Mouse (Mus musculus): ENCODE results near the gene Anapc5. TPM values are rescaled to one million over a fixed set of nuclear protein-coding genes. Genes with fewer than 3 reads are reported as not detected.

The Anapc5 gene
- polyA plus RNA-seq (2015; fragmentation: Nextera tagmentation; extraction: Ambion mirVana): 451 TPM in 2 replicates

- Histone ChIP-seq H3K27me3 (replicated peaks) (no peaks in the 10 kb centered on the region), H3K9ac (replicated peaks) (peak within 1 kb of the TSS; percentile 89), H3K27ac (replicated peaks) (peak within 1 kb of the TSS; percentile 98), H3K4me2 (peak within 1 kb of the TSS; percentile 63), H3K4me1 (peaks cover 16% of the 10 kb centered on the region), H3K4me3 (replicated peaks) (peak within 1 kb of the TSS; percentile 93), H3K36me3 (peaks cover 27% of the 10 kb centered on the region), H3K9me3 (replicated peaks) (no peaks in the 10 kb centered on the region)
- ATAC-seq (ENCODE audit: low FRiP score): peak; percentile 100
- WGBS: under 1% methylated on average over 55 of the region's 55 CpGs
Measured at GRCm38 (mm10) chr5:122820777-122821523, at the start of gene Anapc5. Gene Anapc5, minus strand, starts transcription at chr5:122821339.

GRCm38 (mm10) chr5:122863053-122863452 lies 41.9 kb upstream of the Anapc5 start:
- Histone ChIP-seq H3K9ac (replicated peaks) (no peak overlapping the region), H3K4me3 (replicated peaks) (no peak overlapping the region), H3K9me3 (replicated peaks) (no peaks in the 10 kb centered on the region), H3K27ac (replicated peaks) (no peak overlapping the region), H3K27me3 (replicated peaks) (no peaks in the 10 kb centered on the region), H3K4me2 (no peak overlapping the region), H3K4me1 (no peaks in the 10 kb centered on the region), H3K36me3 (peaks cover 49% of the 10 kb centered on the region)
- 96% methylated on average over 2 of the region's 2 CpGs for whole genome bisulfite sequencing
- no peak for ATAC-seq (ENCODE audit: low FRiP score)

- no peak overlapping the region for H3K4me3 ChIP-seq (replicated peaks)
- H3K27ac ChIP-seq (replicated peaks): no peak overlapping the region
- H3K27me3 ChIP-seq (replicated peaks): no peaks in the 10 kb centered on the region
- no peak for ATAC-seq (ENCODE audit: low FRiP score)
- H3K9me3 ChIP-seq (replicated peaks): no peaks in the 10 kb centered on the region
- 90% methylated on average over 3 of the region's 3 CpGs for WGBS
- H3K4me1 ChIP-seq: peaks cover 12% of the 10 kb centered on the region
- no peaks in the 10 kb centered on the region for H3K36me3 ChIP-seq
- no peak overlapping the region for H3K4me2 ChIP-seq
- no peak overlapping the region for H3K9ac ChIP-seq (replicated peaks)
Measured at GRCm38 (mm10) chr5:122855858-122856257, 34.7 kb upstream of the Anapc5 start.

GRCm38 (mm10) chr5:122852611-122853010 lies 31.5 kb upstream of the Anapc5 start:
- Histone ChIP-seq H3K4me1 (peaks cover 27% of the 10 kb centered on the region), H3K4me2 (no peak overlapping the region), H3K4me3 (replicated peaks) (no peak overlapping the region), H3K36me3 (no peaks in the 10 kb centered on the region), H3K27me3 (replicated peaks) (no peaks in the 10 kb centered on the region), H3K9ac (replicated peaks) (no peak overlapping the region), H3K9me3 (replicated peaks) (no peaks in the 10 kb centered on the region), H3K27ac (replicated peaks) (no peak overlapping the region)
- 85% methylated on average over 2 of the region's 2 CpGs for WGBS
- no peak for ATAC-seq (ENCODE audit: low FRiP score)

GRCm38 (mm10) chr5:122850319-122851002 lies 29.3 kb upstream of the Anapc5 start:
- peak overlapping the region; percentile 96 for H3K27ac ChIP-seq (replicated peaks)
- peak; percentile 74 for ATAC-seq (ENCODE audit: low FRiP score)
- no peaks in the 10 kb centered on the region for H3K36me3 ChIP-seq
- H3K9ac ChIP-seq (replicated peaks): peak overlapping the region; percentile 99
- peaks cover 27% of the 10 kb centered on the region for H3K4me1 ChIP-seq
- no peaks in the 10 kb centered on the region for H3K27me3 ChIP-seq (replicated peaks)
- WGBS: under 1% methylated on average over 38 of the region's 38 CpGs
- peak overlapping the region; percentile 95 for H3K4me2 ChIP-seq
- H3K9me3 ChIP-seq (replicated peaks): no peaks in the 10 kb centered on the region
- H3K4me3 ChIP-seq (replicated peaks): peak overlapping the region; percentile 93

GRCm38 (mm10) chr5:122849521-122850318 lies 28.6 kb upstream of the Anapc5 start, which contains the start of gene Rnf34:
Gene Rnf34, plus strand, starts transcription at chr5:122850048.
- Histone ChIP-seq H3K27ac (replicated peaks) (peak within 1 kb of the TSS; percentile 96), H3K4me3 (replicated peaks) (peak within 1 kb of the TSS; percentile 93), H3K27me3 (replicated peaks) (no peaks in the 10 kb centered on the region), H3K36me3 (no peaks in the 10 kb centered on the region), H3K9me3 (replicated peaks) (no peaks in the 10 kb centered on the region), H3K9ac (replicated peaks) (peak within 1 kb of the TSS; percentile 99), H3K4me1 (peaks cover 27% of the 10 kb centered on the region), H3K4me2 (peak within 1 kb of the TSS; percentile 95)
- ATAC-seq (ENCODE audit: low FRiP score): peak; percentile 100
- under 1% methylated on average over 61 of the region's 61 CpGs for WGBS

- Histone ChIP-seq H3K9ac (replicated peaks) (no peak overlapping the region), H3K4me2 (no peak overlapping the region), H3K36me3 (no peaks in the 10 kb centered on the region), H3K4me3 (replicated peaks) (no peak overlapping the region), H3K9me3 (replicated peaks) (no peaks in the 10 kb centered on the region), H3K27me3 (replicated peaks) (no peaks in the 10 kb centered on the region), H3K4me1 (peaks cover 5% of the 10 kb centered on the region; the same call in 1 of the 2 replicates), H3K27ac (replicated peaks) (no peak overlapping the region)
- ATAC-seq (ENCODE audit: low FRiP score): no peak
- 91% methylated on average over 5 of the region's 5 CpGs for WGBS
Measured at GRCm38 (mm10) chr5:122843799-122844198, 22.7 kb upstream of the Anapc5 start.

- H3K36me3 ChIP-seq: no peaks in the 10 kb centered on the region
- no peak overlapping the region for H3K4me2 ChIP-seq
- H3K4me3 ChIP-seq (replicated peaks): no peak overlapping the region
- H3K27ac ChIP-seq (replicated peaks): no peak overlapping the region
- H3K9me3 ChIP-seq (replicated peaks): no peaks in the 10 kb centered on the region
- no peaks in the 10 kb centered on the region for H3K27me3 ChIP-seq (replicated peaks)
- ATAC-seq (ENCODE audit: low FRiP score): no peak
- H3K4me1 ChIP-seq: no peaks in the 10 kb centered on the region
- H3K9ac ChIP-seq (replicated peaks): no peak overlapping the region
- WGBS: 95% methylated on average over 2 of the region's 2 CpGs
Measured at GRCm38 (mm10) chr5:122841126-122841525, 20.0 kb upstream of the Anapc5 start.

- H3K27me3 ChIP-seq (replicated peaks): no peaks in the 10 kb centered on the region
- no peak overlapping the region for H3K27ac ChIP-seq (replicated peaks)
- 84% methylated on average over 10 of the region's 10 CpGs for WGBS
- no peak for ATAC-seq (ENCODE audit: low FRiP score)
- H3K9ac ChIP-seq (replicated peaks): no peak overlapping the region
- H3K9me3 ChIP-seq (replicated peaks): no peaks in the 10 kb centered on the region
- no peaks in the 10 kb centered on the region for H3K4me1 ChIP-seq
- no peak overlapping the region for H3K4me2 ChIP-seq
- no peak overlapping the region for H3K4me3 ChIP-seq (replicated peaks)
- no peaks in the 10 kb centered on the region for H3K36me3 ChIP-seq
Measured at GRCm38 (mm10) chr5:122832996-122833395, 11.9 kb upstream of the Anapc5 start.

GRCm38 (mm10) chr5:122832536-122832935 lies 11.4 kb upstream of the Anapc5 start:
- no peak for ATAC-seq (ENCODE audit: low FRiP score)
- H3K36me3 ChIP-seq: no peaks in the 10 kb centered on the region
- 88% methylated on average over 10 of the region's 10 CpGs for WGBS

GRCm38 (mm10) chr5:122825099-122825498 lies 4.0 kb upstream of the Anapc5 start:
- Histone ChIP-seq H3K4me1 (peaks cover 5% of the 10 kb centered on the region), H3K4me2 (no peak overlapping the region), H3K9me3 (replicated peaks) (no peaks in the 10 kb centered on the region), H3K36me3 (no peaks in the 10 kb centered on the region), H3K27me3 (replicated peaks) (no peaks in the 10 kb centered on the region), H3K9ac (replicated peaks) (no peak overlapping the region), H3K27ac (replicated peaks) (no peak overlapping the region), H3K4me3 (replicated peaks) (no peak overlapping the region)
- ATAC-seq (ENCODE audit: low FRiP score): no peak
- WGBS: 82% methylated on average over 8 of the region's 8 CpGs

More at GRCm38 (mm10) chr5:122832536-122832935, 11.4 kb upstream of the Anapc5 start:
- Histone ChIP-seq H3K4me2 (no peak overlapping the region), H3K9me3 (replicated peaks) (no peaks in the 10 kb centered on the region), H3K9ac (replicated peaks) (no peak overlapping the region), H3K4me3 (replicated peaks) (no peak overlapping the region), H3K27me3 (replicated peaks) (no peaks in the 10 kb centered on the region), H3K4me1 (no peaks in the 10 kb centered on the region), H3K27ac (replicated peaks) (no peak overlapping the region)
